8 mouse cellular contexts compared by ENCODE assay signal in genomic region chr7:36697118-36697855, GRCm38 (mm10). TPM values are rescaled to one million over a fixed set of nuclear protein-coding genes. Genes with fewer than 3 reads are reported as not detected.
A peak's percentile ranks its signal among the peaks of the same experiment; 100 is the strongest.
DNase-seq lines count a peak whose midpoint lies in the region; ATAC-seq and TF ChIP-seq lines count a peak whose summit lies in the region.

No protein-coding gene starts in this region.

- DNase-seq in Patski (ENCODE audit: low read depth, low spot score): no peak
- peak; percentile 52 to 70 for DNase-seq in adrenal gland, postnatal 36 days
- DNase-seq in forebrain, embryonic 10.5 days (ENCODE audit: extremely low spot score, low spot score): peak; percentile 77
- peak; percentile 35 for DNase-seq in heart, postnatal 0 days (ENCODE audit: low spot score)
- DNase-seq in kidney, postnatal 36 days: peak; percentile 28 to 59
- peak; percentile 84 for DNase-seq in midbrain, embryonic 10.5 days (ENCODE audit: low spot score)
- DNase-seq in frontal cortex, postnatal 36 days (ENCODE audit: low spot score in 2 of 2): no peak

- H3K4me2 ChIP-seq in heart, postnatal 0 days (ENCODE audit: low read depth, low read length): peak overlapping the region; percentile 100

- POLR2A ChIA-PET in Patski (lab: Charles Lee): interaction anchor here (0.6 kb wide), 1 partner anchor 21 kb away, joined by 3 read pairs; no protein-coding TSS in a partner anchor

- under 1% methylated on average over 44 of the region's 62 CpGs for WGBS in forebrain, embryonic 10.5 days
- under 1% methylated on average over 37 of the region's 62 CpGs for WGBS in heart, postnatal 0 days
- under 1% methylated on average over 41 of the region's 62 CpGs for WGBS in midbrain, embryonic 10.5 days

- peak; percentile 51 for ATAC-seq in Patski
- ATAC-seq in heart, postnatal 0 days (ENCODE audit: insufficient read depth, low read depth): peak; percentile 73

- peaks cover 29% of the 10 kb centered on the region for H3K27me3 ChIP-seq in Patski
- peaks cover 76% of the 10 kb centered on the region for H3K27me3 ChIP-seq in forebrain, embryonic 10.5 days (ENCODE audit: poor library complexity, severe bottlenecking)
- H3K27me3 ChIP-seq in heart, postnatal 0 days (ENCODE audit: control insufficient read depth, insufficient read depth, low read length): peaks cover 54% of the 10 kb centered on the region
- peaks cover 89% of the 10 kb centered on the region for H3K27me3 ChIP-seq in midbrain, embryonic 10.5 days (ENCODE audit: low read depth, poor library complexity, severe bottlenecking)
- no peaks in the 10 kb centered on the region; the same call in 1 of the 2 replicates for H3K27me3 ChIP-seq in testis, adult 2 months (ENCODE audit: control insufficient read depth, insufficient read depth, low read length)

- H3K27ac ChIP-seq in forebrain, embryonic 10.5 days: peak overlapping the region; percentile 92
- H3K27ac ChIP-seq in heart, postnatal 0 days (ENCODE audit: low read depth): peak overlapping the region; percentile 69
- H3K27ac ChIP-seq in midbrain, embryonic 10.5 days (replicated peaks): peak overlapping the region; percentile 91
- H3K27ac ChIP-seq in testis, adult 2 months (ENCODE audit: control insufficient read depth, insufficient read depth, low read depth, low read length): no peak overlapping the region

- CTCF ChIA-PET in Patski (lab: Charles Lee): no interaction called here

- TF ChIP-seq CTCF in Patski (IDR thresholded peaks at IDR 0.05): no peak
- no peak for TF ChIP-seq CTCF in heart, postnatal 0 days (IDR thresholded peaks at IDR 0.05; ENCODE audit: low read depth)
- no peak for TF ChIP-seq CTCF in testis, adult 2 months (IDR thresholded peaks at IDR 0.05; ENCODE audit: control insufficient read depth, insufficient read depth, insufficient replicate concordance, low read depth, low read length)

- no peak for TF ChIP-seq POLR2A in testis, adult 2 months (IDR thresholded peaks at IDR 0.05; ENCODE audit: control insufficient read depth, low read depth, low read length)

- peak overlapping the region; percentile 54 for H3K9ac ChIP-seq in heart, postnatal 0 days (replicated peaks; ENCODE audit: low read depth, low read length)

- peak overlapping the region; percentile 87 for H3K4me3 ChIP-seq in forebrain, embryonic 10.5 days
- H3K4me3 ChIP-seq in heart, postnatal 0 days (ENCODE audit: low read depth, low read length): peak overlapping the region; percentile 74
- H3K4me3 ChIP-seq in midbrain, embryonic 10.5 days: peak overlapping the region; percentile 87
- peak overlapping the region; percentile 86 for H3K4me3 ChIP-seq in testis, adult 2 months (ENCODE audit: control insufficient read depth, low read depth, low read length)

- no peak for TF ChIP-seq EP300 in heart, postnatal 0 days (IDR thresholded peaks at IDR 0.05; ENCODE audit: low read depth)

- in situ Hi-C loops in Patski (cut with MboI; ENCODE audit: low pct_unique_long_range_greater_than_20kb): loop anchor here (10.0 to 25.0 kb wide), 2 partner anchors 610 to 658 kb away; no protein-coding TSS in a partner anchor

- no peaks in the 10 kb centered on the region for H3K9me3 ChIP-seq in forebrain, embryonic 10.5 days
- no peaks in the 10 kb centered on the region for H3K9me3 ChIP-seq in heart, postnatal 0 days (replicated peaks; ENCODE audit: control insufficient read depth, low read length)
- H3K9me3 ChIP-seq in midbrain, embryonic 10.5 days (replicated peaks): no peaks in the 10 kb centered on the region

- peaks cover 56% of the 10 kb centered on the region for H3K4me1 ChIP-seq in forebrain, embryonic 10.5 days
- H3K4me1 ChIP-seq in heart, postnatal 0 days (ENCODE audit: control insufficient read depth, insufficient read depth): peaks cover 7% of the 10 kb centered on the region; the same call in 1 of the 2 replicates
- H3K4me1 ChIP-seq in midbrain, embryonic 10.5 days: peaks cover 43% of the 10 kb centered on the region
- H3K4me1 ChIP-seq in testis, adult 2 months (ENCODE audit: control insufficient read depth, insufficient read depth, low read length): peaks cover 13% of the 10 kb centered on the region

- H3K36me3 ChIP-seq in forebrain, embryonic 10.5 days (replicated peaks): no peaks in the 10 kb centered on the region
- no peaks in the 10 kb centered on the region for H3K36me3 ChIP-seq in heart, postnatal 0 days (replicated peaks; ENCODE audit: control insufficient read depth, insufficient read depth, low read length)
- no peaks in the 10 kb centered on the region for H3K36me3 ChIP-seq in midbrain, embryonic 10.5 days
- H3K36me3 ChIP-seq in testis, adult 2 months (ENCODE audit: control insufficient read depth, insufficient read depth, low read length): no peaks in the 10 kb centered on the region

RNA-seq across cellular contexts. Expression of gene Tshz3, which starts 0.6 kb away (rescaled TPM):
- polyA plus RNA-seq in Patski (2021): 7.5 TPM
- 1 to 10 TPM; 4.4 to 4.6 TPM for total RNA-seq in adrenal gland, postnatal 36 days (2021)
- polyA plus RNA-seq in forebrain, embryonic 10.5 days (2016; fragmentation: Nextera tagmentation; extraction: Ambion mirVana): 3.5 and 4.5 TPM in 2 replicates
- 0.62 and 1.3 TPM in 2 replicates for total RNA-seq in heart, postnatal 0 days (2014; rRNA removed; ENCODE audit: low replicate concordance)
- 1.3 TPM in 2 replicates for polyA plus RNA-seq in heart, postnatal 0 days (2015; fragmentation: Nextera tagmentation; extraction: Ambion mirVana)
- 2.3 and 2.4 TPM in 2 replicates for polyA plus RNA-seq in midbrain, embryonic 10.5 days (2016; fragmentation: Nextera tagmentation; extraction: Ambion mirVana)
- polyA plus RNA-seq in testis, adult 2 months (2012; rRNA removed): 0.31 and 0.43 TPM in 2 replicates

Comparison
In these comparisons a context has a peak if more than half of its experiments do, and no peak if none do; other contexts are left out.
1. DNase-seq: peak in adrenal gland, postnatal 36 days (2 of 2), forebrain, embryonic 10.5 days (single experiment), heart, postnatal 0 days (single experiment), kidney, postnatal 36 days (2 of 2) and midbrain, embryonic 10.5 days (single experiment); none in Patski (single experiment) and frontal cortex, postnatal 36 days (0 of 2).
2. Peak in every context shown above with its lines, with median percentiles within 50 percentile points of each other: H3K4me3 ChIP-seq.